Mouse (Mus musculus) urinary bladder, postnatal 14 days (tissue): ENCODE data around the gene Stx16.

ENCODE experiments used
- DNase-seq: peaks from one replicate; pipeline ENCODE4 v3.0.0; 2021; ENCODE audit warnings: low spot score

Gene Stx16

DNA sequence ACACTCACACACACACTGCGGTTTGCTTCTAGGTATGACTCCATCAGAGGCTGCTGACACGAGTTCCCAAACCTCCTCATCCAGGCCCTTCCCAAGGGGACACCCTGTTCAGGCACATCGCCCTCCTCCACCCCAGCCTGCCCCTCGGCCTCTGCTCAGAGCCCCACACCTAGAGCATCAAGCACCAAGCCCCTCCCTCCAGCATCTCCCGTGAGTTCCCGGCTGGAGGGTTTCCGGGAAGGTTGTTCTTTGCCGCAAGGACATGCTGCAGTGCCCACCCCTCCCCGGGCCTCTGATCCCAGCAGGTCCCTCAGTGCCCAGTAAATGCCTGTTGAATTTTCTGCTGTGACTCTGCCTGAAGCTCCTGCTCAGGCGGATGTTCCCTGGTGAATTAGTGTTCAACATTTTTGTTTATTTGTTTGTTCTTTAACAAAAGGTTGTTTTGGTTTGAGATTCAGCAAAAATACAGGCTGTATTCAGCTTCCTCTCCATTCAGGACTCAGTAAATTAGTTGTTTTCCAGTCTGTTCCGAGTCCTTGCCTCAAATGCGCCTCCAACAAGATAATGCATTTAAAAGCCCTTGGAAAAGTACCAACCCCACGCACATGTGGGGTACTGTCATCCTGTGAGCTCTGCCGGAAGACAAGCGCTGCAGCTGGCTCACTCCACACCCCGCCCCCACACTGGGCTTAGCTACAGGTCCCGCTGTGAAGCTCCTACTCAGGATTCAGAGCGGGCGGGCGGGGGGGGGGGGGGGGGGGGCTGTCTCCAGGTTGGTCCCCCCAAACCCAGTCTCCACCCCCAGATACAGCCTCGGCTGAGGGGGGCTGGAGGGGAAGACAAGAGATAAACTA is 50.6 kb downstream of the Stx16 start:
- no peak for DNase-seq

DNA sequence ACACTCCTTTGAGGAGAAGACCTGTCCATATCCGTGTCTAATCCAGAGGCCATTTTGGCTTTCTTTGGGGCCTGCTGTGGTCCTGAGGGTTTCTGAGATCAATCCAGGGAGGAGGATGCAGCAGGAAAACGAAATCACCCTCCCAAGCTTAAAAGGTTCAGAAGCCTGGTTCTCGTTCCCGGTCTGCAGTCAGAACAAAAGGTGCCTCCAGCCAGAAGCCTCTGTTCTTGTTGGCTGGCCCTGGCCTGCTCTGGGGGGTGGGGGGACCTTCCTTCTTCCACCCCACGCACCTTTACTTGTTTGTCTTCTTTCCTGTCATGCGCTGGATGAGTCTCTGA is 51.2 kb downstream of the Stx16 start:
- no peak for DNase-seq

DNA sequence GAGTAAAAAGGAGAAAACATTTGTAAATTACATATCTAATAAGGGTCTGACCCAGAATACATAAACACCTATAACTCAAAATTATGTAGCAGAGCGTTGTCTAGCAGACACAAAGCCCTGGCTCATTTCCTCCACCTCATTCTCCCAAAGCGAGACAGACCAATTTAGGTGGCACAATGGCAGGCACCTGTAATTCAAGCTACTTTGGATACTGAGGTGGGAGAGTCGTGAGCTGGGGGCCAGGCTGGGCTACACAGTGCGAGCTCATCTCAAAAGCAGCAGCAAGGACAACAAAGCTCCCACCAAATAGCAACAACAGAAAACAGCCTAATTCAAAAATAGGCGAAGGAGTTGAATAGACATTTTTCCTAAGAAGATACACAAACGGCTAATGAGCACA is 52.8 kb downstream of the Stx16 start:
- DNase-seq: no peak

DNA sequence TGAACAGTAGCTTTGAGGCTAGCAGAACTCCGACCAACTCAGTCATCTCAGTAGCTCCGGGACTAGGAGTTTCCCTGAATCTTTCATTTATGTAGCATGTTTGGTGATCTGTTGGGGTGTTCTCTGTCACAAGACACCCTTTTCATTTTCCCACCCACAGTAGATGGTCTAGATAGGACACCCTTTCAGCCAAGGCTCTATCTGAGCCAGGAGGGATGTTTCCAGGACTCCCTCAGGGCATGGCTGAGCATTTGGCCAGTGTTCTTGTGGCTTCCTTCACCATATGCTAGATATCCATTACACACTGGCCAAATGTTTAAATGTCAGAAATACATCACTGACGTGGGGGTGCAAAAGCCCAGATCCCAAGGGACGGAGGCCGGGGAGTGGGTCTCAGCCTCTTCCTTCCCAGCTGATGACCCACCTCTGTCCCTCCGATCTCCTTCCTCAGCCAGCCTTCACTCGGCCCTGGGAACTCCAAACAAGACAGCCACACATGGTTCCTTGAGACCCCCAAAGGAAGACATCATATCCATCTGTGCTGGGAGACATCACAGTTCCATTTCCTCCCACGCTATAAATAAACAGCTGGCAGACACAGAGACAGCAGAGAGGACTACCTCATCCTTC is 54.5 kb downstream of the Stx16 start:
- no peak for DNase-seq

DNA sequence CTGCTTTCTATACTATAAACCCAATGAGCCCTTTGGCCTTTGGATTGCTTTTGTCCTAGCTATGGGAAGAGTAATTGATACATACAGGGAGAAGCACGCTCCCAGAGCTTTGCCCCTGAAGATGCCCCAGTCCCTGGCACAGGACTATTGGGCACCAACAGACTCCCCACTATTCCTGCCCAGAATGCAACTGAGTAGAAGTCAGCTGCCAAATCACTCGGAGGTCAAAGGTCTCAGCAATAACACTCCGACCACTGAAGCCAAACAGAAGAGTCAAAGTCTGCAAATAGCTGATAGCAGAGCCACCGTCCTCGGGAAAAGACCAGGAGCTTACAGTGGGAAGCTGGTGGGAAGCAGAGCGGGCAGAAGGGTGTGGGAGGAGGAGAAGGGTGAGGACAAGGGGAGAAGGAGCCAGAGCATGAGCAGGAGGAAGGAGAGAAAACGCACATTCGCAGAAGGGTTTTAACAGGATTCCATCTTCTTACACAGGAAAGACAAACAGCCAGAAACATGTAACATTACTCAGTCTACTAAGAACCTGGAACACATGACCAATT is 56.4 kb downstream of the Stx16 start:
- DNase-seq: no peak
